ENCODE assay signal across 15 mouse cellular contexts in the genomic region with DNA sequence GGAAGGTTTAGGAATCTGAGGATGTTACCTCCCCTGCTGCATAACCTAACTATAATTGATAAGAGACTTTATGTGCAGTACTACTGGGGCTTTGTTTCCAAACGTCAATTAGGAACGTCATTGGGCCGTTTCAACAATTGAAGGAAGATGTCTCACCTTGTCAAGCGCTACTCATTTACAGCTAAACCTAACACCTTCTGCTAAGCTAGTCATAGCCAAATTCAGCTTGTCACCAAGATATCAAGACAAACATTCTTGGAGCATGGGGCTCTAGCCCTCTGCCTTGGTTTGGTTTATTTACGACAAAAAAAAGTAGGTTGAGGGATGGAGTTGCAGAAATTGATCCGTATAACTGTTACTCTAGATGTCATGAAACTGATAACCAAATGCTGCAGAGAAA.
"Had no signal": no experiment of that assay in that cellular context is flagged by ENCODE, and none has a peak within 500 bp of the region (broad histone marks: within the 10 kb centered on the region; RNA-seq: fewer than 3 reads in every experiment).

No protein-coding gene starts in this region.

- ATAC-seq: lung, postnatal 0 days; midbrain, embryonic 13.5 days; midbrain, embryonic 15.5 days had no signal

- H3K27ac ChIP-seq: lung, embryonic 15.5 days; macrophage; midbrain, embryonic 13.5 days; midbrain, embryonic 15.5 days; neural tube, embryonic 12.5 days had no signal

- DNase-seq: lung, adult 2 months; lung, postnatal 14 days; lung, postnatal 36 days; right cerebral cortex, postnatal 14 days; thymus, adult 18-20 months; thymus, postnatal 14 days; thymus, postnatal 36 days had no signal

- H3K4me1 ChIP-seq: megakaryocyte, embryonic 14.5 days had no signal

- H3K9me3 ChIP-seq: lung, embryonic 15.5 days; midbrain, embryonic 13.5 days; midbrain, embryonic 15.5 days; neural tube, embryonic 12.5 days had no signal

- H3K27me3 ChIP-seq: lung, embryonic 15.5 days; megakaryocyte, embryonic 14.5 days; midbrain, embryonic 13.5 days; midbrain, embryonic 15.5 days; neural tube, embryonic 12.5 days had no signal

- H3K4me3 ChIP-seq: lung, embryonic 15.5 days; megakaryocyte, embryonic 14.5 days; midbrain, embryonic 13.5 days; midbrain, embryonic 15.5 days; neural tube, embryonic 12.5 days had no signal

- H3K9ac ChIP-seq: lung, embryonic 15.5 days; midbrain, embryonic 13.5 days; midbrain, embryonic 15.5 days; neural tube, embryonic 12.5 days had no signal

- H3K36me3 ChIP-seq: lung, embryonic 15.5 days; midbrain, embryonic 15.5 days; neural tube, embryonic 12.5 days had no signal

- H3K4me2 ChIP-seq: lung, embryonic 15.5 days; midbrain, embryonic 11.5 days; midbrain, embryonic 13.5 days; midbrain, embryonic 15.5 days; neural tube, embryonic 12.5 days had no signal
